8 mouse cellular contexts compared by ENCODE assay signal in genomic region chr5:108000776-108001548, GRCm38 (mm10). TPM values are rescaled to one million over a fixed set of nuclear protein-coding genes. Genes with fewer than 3 reads are reported as not detected.
DNase-seq lines count a peak whose midpoint lies in the region; ATAC-seq and TF ChIP-seq lines count a peak whose summit lies in the region.

No protein-coding gene starts in this region.

- no peak overlapping the region for H3ac ChIP-seq in myocyte (ENCODE audit: control insufficient read depth, insufficient read length)

- H3K9me3 ChIP-seq in embryonic facial prominence, embryonic 12.5 days, result no peaks in the 10 kb centered on the region
- H3K9me3 ChIP-seq in heart, embryonic 11.5 days (replicated peaks; ENCODE audit: control insufficient read depth, low read length), result no peaks in the 10 kb centered on the region
- H3K9me3 ChIP-seq in kidney, embryonic 16.5 days (ENCODE audit: low read length), result no peaks in the 10 kb centered on the region
- H3K9me3 ChIP-seq in liver, embryonic 11.5 days (ENCODE audit: control insufficient read depth, low read length), result no peaks in the 10 kb centered on the region
- H3K9me3 ChIP-seq in stomach, embryonic 14.5 days (ENCODE audit: control insufficient read depth, low read depth, low read length), result no peaks in the 10 kb centered on the region

- peak overlapping the region; percentile 50 for H3K4me3 ChIP-seq in embryonic facial prominence, embryonic 12.5 days
- H3K4me3 ChIP-seq in heart, embryonic 11.5 days (ENCODE audit: low read depth, low read length), result peak overlapping the region; percentile 59
- H3K4me3 ChIP-seq in kidney, embryonic 16.5 days (ENCODE audit: low read length), result peak overlapping the region; percentile 64
- H3K4me3 ChIP-seq in liver, embryonic 11.5 days (ENCODE audit: low read depth, low read length), result peak overlapping the region; percentile 65
- peak overlapping the region; percentile 21 for H3K4me3 ChIP-seq in myocyte
- peak overlapping the region; percentile 39 for H3K4me3 ChIP-seq in stomach, embryonic 14.5 days (ENCODE audit: low read depth, low read length)

- H3K27me3 ChIP-seq in embryonic facial prominence, embryonic 12.5 days, result no peaks in the 10 kb centered on the region
- no peaks in the 10 kb centered on the region for H3K27me3 ChIP-seq in heart, embryonic 11.5 days (ENCODE audit: control insufficient read depth, insufficient read depth, low read length)
- H3K27me3 ChIP-seq in kidney, embryonic 16.5 days (ENCODE audit: insufficient read depth, low read length), result no peaks in the 10 kb centered on the region
- H3K27me3 ChIP-seq in liver, embryonic 11.5 days (replicated peaks; ENCODE audit: control insufficient read depth, insufficient read depth, low read length), result no peaks in the 10 kb centered on the region
- H3K27me3 ChIP-seq in myocyte (ENCODE audit: control insufficient read depth, insufficient read depth, insufficient read length), result no peaks in the 10 kb centered on the region
- H3K27me3 ChIP-seq in stomach, embryonic 14.5 days (ENCODE audit: control insufficient read depth, insufficient read depth, low read length), result no peaks in the 10 kb centered on the region

- H3K36me3 ChIP-seq in embryonic facial prominence, embryonic 12.5 days, result no peaks in the 10 kb centered on the region
- no peaks in the 10 kb centered on the region for H3K36me3 ChIP-seq in heart, embryonic 11.5 days (ENCODE audit: control insufficient read depth, insufficient read depth, low read length)
- H3K36me3 ChIP-seq in kidney, embryonic 16.5 days (ENCODE audit: insufficient read depth, low read length), result no peaks in the 10 kb centered on the region
- no peaks in the 10 kb centered on the region for H3K36me3 ChIP-seq in liver, embryonic 11.5 days (ENCODE audit: control insufficient read depth, insufficient read depth, low read length)
- H3K36me3 ChIP-seq in myocyte (ENCODE audit: control insufficient read depth, insufficient read depth), result no peaks in the 10 kb centered on the region
- H3K36me3 ChIP-seq in stomach, embryonic 14.5 days (ENCODE audit: control insufficient read depth, insufficient read depth, low read length), result no peaks in the 10 kb centered on the region

- peak overlapping the region; percentile 40; the same call in 1 of the 2 replicates for H3K9ac ChIP-seq in embryonic facial prominence, embryonic 12.5 days
- H3K9ac ChIP-seq in heart, embryonic 11.5 days (ENCODE audit: low read depth, low read length), result peak overlapping the region; percentile 73
- H3K9ac ChIP-seq in kidney, embryonic 16.5 days (replicated peaks; ENCODE audit: low read length), result peak overlapping the region; percentile 72
- H3K9ac ChIP-seq in liver, embryonic 11.5 days (ENCODE audit: low read depth, low read length), result peak overlapping the region; percentile 77
- peak overlapping the region; percentile 28; the same call in 1 of the 2 replicates for H3K9ac ChIP-seq in stomach, embryonic 14.5 days (replicated peaks; ENCODE audit: low read depth, low read length)

- TF ChIP-seq POLR2A in myocyte (IDR thresholded peaks at IDR 0.05; ENCODE audit: insufficient read length, low read depth), result no peak

- H3K79me2 ChIP-seq in myocyte (ENCODE audit: control insufficient read depth, insufficient read depth), result no peaks in the 10 kb centered on the region

- H3K4me2 ChIP-seq in embryonic facial prominence, embryonic 12.5 days (replicated peaks), result peak overlapping the region; percentile 50
- peak overlapping the region; percentile 65 for H3K4me2 ChIP-seq in heart, embryonic 11.5 days
- H3K4me2 ChIP-seq in kidney, embryonic 16.5 days (replicated peaks; ENCODE audit: low read depth, low read length), result peak overlapping the region; percentile 58
- H3K4me2 ChIP-seq in liver, embryonic 11.5 days, result peak overlapping the region; percentile 70
- H3K4me2 ChIP-seq in myocyte (ENCODE audit: low read depth), result peak overlapping the region; percentile 84
- peak overlapping the region; percentile 44 for H3K4me2 ChIP-seq in stomach, embryonic 14.5 days (replicated peaks; ENCODE audit: low read depth, low read length)

- H3K4me1 ChIP-seq in embryonic facial prominence, embryonic 12.5 days, result no peaks in the 10 kb centered on the region
- H3K4me1 ChIP-seq in heart, embryonic 11.5 days (ENCODE audit: control insufficient read depth, insufficient read depth, low read length), result no peaks in the 10 kb centered on the region
- H3K4me1 ChIP-seq in kidney, embryonic 16.5 days (ENCODE audit: insufficient read depth, low read length), result no peaks in the 10 kb centered on the region
- no peaks in the 10 kb centered on the region for H3K4me1 ChIP-seq in liver, embryonic 11.5 days (replicated peaks; ENCODE audit: control insufficient read depth, insufficient read depth, low read length)
- no peaks in the 10 kb centered on the region for H3K4me1 ChIP-seq in stomach, embryonic 14.5 days (ENCODE audit: control insufficient read depth, insufficient read depth, low read length)

- DNase-seq in A20 (ENCODE audit: low read depth, low spot score), result peak; percentile 87
- DNase-seq in adrenal gland, postnatal 14 days, result peak; percentile 68
- DNase-seq in liver, embryonic 11.5 days (ENCODE audit: low spot score), result peak; percentile 59

- 0 out of 2 replicates have a peak overlapping the region, but pooled peaks have one; percentile 50 for H3K27ac ChIP-seq in embryonic facial prominence, embryonic 12.5 days
- peak overlapping the region; percentile 52; the same call in 1 of the 2 replicates for H3K27ac ChIP-seq in heart, embryonic 11.5 days (ENCODE audit: low read depth, low read length)
- H3K27ac ChIP-seq in kidney, embryonic 16.5 days (ENCODE audit: low read length), result no peak overlapping the region
- H3K27ac ChIP-seq in liver, embryonic 11.5 days (ENCODE audit: low read depth, low read length), result peak overlapping the region; percentile 17; the same call in 1 of the 2 replicates
- no peak overlapping the region for H3K27ac ChIP-seq in stomach, embryonic 14.5 days (ENCODE audit: low read length)

- WGBS in embryonic facial prominence, embryonic 12.5 days, result 17% methylated on average over 20 of the region's 20 CpGs
- 15% methylated on average over 20 of the region's 20 CpGs for WGBS in heart, embryonic 11.5 days (ENCODE audit: insufficient replicate concordance)
- WGBS in kidney, embryonic 16.5 days, result 14% methylated on average over 20 of the region's 20 CpGs
- 13% methylated on average over 20 of the region's 20 CpGs for WGBS in liver, embryonic 11.5 days
- WGBS in stomach, embryonic 14.5 days, result 15% methylated on average over 20 of the region's 20 CpGs

- ATAC-seq in embryonic facial prominence, embryonic 12.5 days (ENCODE audit: insufficient number of reproducible peaks, insufficient read depth, low FRiP score, low TSS enrichment), result 0 out of 2 replicates have a peak, but pooled peaks have one; percentile 10
- ATAC-seq in heart, embryonic 11.5 days (replicated peaks; ENCODE audit: insufficient number of reproducible peaks, low FRiP score, low TSS enrichment), result no peak; the same call in 1 of the 2 replicates
- ATAC-seq in kidney, embryonic 16.5 days (ENCODE audit: low FRiP score, low TSS enrichment), result peak; percentile 79
- peak; percentile 56 for ATAC-seq in liver, embryonic 11.5 days (replicated peaks; ENCODE audit: low FRiP score)
- peak; percentile 43; the same call in 1 of the 2 replicates for ATAC-seq in stomach, embryonic 14.5 days (ENCODE audit: insufficient number of reproducible peaks, insufficient read depth, low FRiP score, low read depth)

TF ChIP-seq in myocyte, 11 proteins besides CTCF, POLR2A, EP300 and RAD21:
- no peak for TF ChIP-seq TCF12 (IDR thresholded peaks at IDR 0.05; ENCODE audit: insufficient read depth, poor library complexity, severe bottlenecking)
- TF ChIP-seq USF1 (IDR thresholded peaks at IDR 0.05; ENCODE audit: low read depth), result no peak
- TF ChIP-seq MYOG (IDR thresholded peaks at IDR 0.05; ENCODE audit: control insufficient read depth in 1 of 3, insufficient read depth in 1 of 3, insufficient read length in 2 of 3, low read depth in 2 of 3), result no peak
- no peak for TF ChIP-seq REST (IDR thresholded peaks at IDR 0.05; ENCODE audit: insufficient read depth, insufficient read length)
- TF ChIP-seq TCF3 (IDR thresholded peaks at IDR 0.05; ENCODE audit: insufficient read length, low read depth), result no peak

RNA-seq across cellular contexts. Expression of gene Fam69a, which starts 14.1 kb away (rescaled TPM):
- 15.5 and 18.4 TPM in 2 replicates for total RNA-seq in adrenal gland, postnatal 14 days (2021)
- polyA plus RNA-seq in embryonic facial prominence, embryonic 12.5 days (2016; fragmentation: Nextera tagmentation; extraction: Ambion mirVana), result 24.8 and 26.4 TPM in 2 replicates
- 20.0 and 20.6 TPM in 2 replicates for polyA plus RNA-seq in heart, embryonic 11.5 days (2014; fragmentation: Nextera tagmentation; extraction: Ambion mirVana)
- 19.6 and 20.8 TPM in 2 replicates for polyA plus RNA-seq in kidney, embryonic 16.5 days (2015; fragmentation: Nextera tagmentation; extraction: Ambion mirVana)
- polyA plus RNA-seq in liver, embryonic 11.5 days (2014; fragmentation: Nextera tagmentation; extraction: Ambion mirVana), result 19.5 and 20.6 TPM in 2 replicates
- polyA plus RNA-seq in myocyte (2012; fragmentation: generic; extraction: Trizol), result 8.2 TPM
- 29.1 and 31.9 TPM in 2 replicates for polyA plus RNA-seq in stomach, embryonic 14.5 days (2014; fragmentation: Nextera tagmentation; extraction: Ambion mirVana)

Comparison
In these comparisons a context has a peak if more than half of its experiments do, and no peak if none do; other contexts are left out.
1. H3K27ac ChIP-seq: peak in embryonic facial prominence, embryonic 12.5 days (single experiment), heart, embryonic 11.5 days (single experiment) and liver, embryonic 11.5 days (single experiment); none in kidney, embryonic 16.5 days (single experiment) and stomach, embryonic 14.5 days (single experiment).
2. Peak in every context shown above with its lines, with median percentiles within 50 percentile points of each other: DNase-seq, H3K4me2 ChIP-seq, H3K4me3 ChIP-seq and H3K9ac ChIP-seq.